Comparison of ENCODE assay signal across 8 mouse cellular contexts in genomic region chr5:75978374-75979100, GRCm38 (mm10). TPM values are rescaled to one million over a fixed set of nuclear protein-coding genes. Genes with fewer than 3 reads are reported as not detected.
A peak's percentile ranks its signal among the peaks of the same experiment; 100 is the strongest.
DNase-seq lines count a peak whose midpoint lies in the region; ATAC-seq and TF ChIP-seq lines count a peak whose summit lies in the region.

Gene Kdr (minus strand): TSS chr5:75978458.

- peak; percentile 67; the same call in 1 of the 2 replicates for ATAC-seq in embryonic facial prominence, embryonic 13.5 days (ENCODE audit: insufficient number of reproducible peaks, insufficient read depth, low FRiP score, low TSS enrichment, low read depth)
- peak; percentile 93 for ATAC-seq in heart, embryonic 12.5 days (ENCODE audit: insufficient number of reproducible peaks, low FRiP score)
- ATAC-seq in liver, embryonic 12.5 days, result peak; percentile 52
- ATAC-seq in midbrain, postnatal 0 days (ENCODE audit: low FRiP score), result peak; percentile 75

- 0 out of 2 replicates have a peak within 1 kb of the TSS, but pooled peaks have one; percentile 11 for H3K27ac ChIP-seq in embryonic facial prominence, embryonic 13.5 days
- peak within 1 kb of the TSS; percentile 80 for H3K27ac ChIP-seq in heart, embryonic 12.5 days (ENCODE audit: poor library complexity, severe bottlenecking)
- 0 out of 2 replicates have a peak within 1 kb of the TSS, but pooled peaks have one; percentile 37 for H3K27ac ChIP-seq in liver, embryonic 12.5 days
- no peak within 1 kb of the TSS for H3K27ac ChIP-seq in midbrain, postnatal 0 days (ENCODE audit: low read depth, low read length)
- H3K27ac ChIP-seq in testis, adult 2 months (ENCODE audit: control insufficient read depth, insufficient read depth, low read depth, low read length), result 0 out of 2 replicates have a peak within 1 kb of the TSS, but pooled peaks have one; percentile 3

- peak within 1 kb of the TSS; percentile 98 for H3K4me2 ChIP-seq in embryonic facial prominence, embryonic 13.5 days
- peak within 1 kb of the TSS; percentile 91 for H3K4me2 ChIP-seq in heart, embryonic 12.5 days
- peak within 1 kb of the TSS; percentile 76 for H3K4me2 ChIP-seq in liver, embryonic 12.5 days
- H3K4me2 ChIP-seq in midbrain, postnatal 0 days (ENCODE audit: low read depth, low read length, poor library complexity, severe bottlenecking), result peak within 1 kb of the TSS; percentile 99

- peak within 1 kb of the TSS; percentile 76 for H3K9ac ChIP-seq in embryonic facial prominence, embryonic 13.5 days
- H3K9ac ChIP-seq in heart, embryonic 12.5 days, result peak within 1 kb of the TSS; percentile 80
- H3K9ac ChIP-seq in liver, embryonic 12.5 days, result peak within 1 kb of the TSS; percentile 59
- H3K9ac ChIP-seq in midbrain, postnatal 0 days (replicated peaks; ENCODE audit: low read length, poor library complexity, severe bottlenecking), result peak within 1 kb of the TSS; percentile 55

- peak; percentile 2 to 10 for DNase-seq in cerebellum, adult 18-20 months
- no peak for DNase-seq in cerebellum, adult 9-10 months
- peak; percentile 67 for DNase-seq in kidney, adult 9 months
- DNase-seq in midbrain, postnatal 0 days (ENCODE audit: low spot score), result peak; percentile 60

- H3K36me3 ChIP-seq in embryonic facial prominence, embryonic 13.5 days, result no peaks in the 10 kb centered on the region
- no peaks in the 10 kb centered on the region for H3K36me3 ChIP-seq in heart, embryonic 12.5 days
- no peaks in the 10 kb centered on the region for H3K36me3 ChIP-seq in liver, embryonic 12.5 days
- H3K36me3 ChIP-seq in midbrain, postnatal 0 days (ENCODE audit: insufficient read depth, low read length), result no peaks in the 10 kb centered on the region
- no peaks in the 10 kb centered on the region for H3K36me3 ChIP-seq in testis, adult 2 months (ENCODE audit: control insufficient read depth, insufficient read depth, low read length)

- peaks cover 18% of the 10 kb centered on the region for H3K4me1 ChIP-seq in embryonic facial prominence, embryonic 13.5 days
- H3K4me1 ChIP-seq in heart, embryonic 12.5 days (replicated peaks), result peaks cover 12% of the 10 kb centered on the region
- H3K4me1 ChIP-seq in liver, embryonic 12.5 days, result peaks cover 18% of the 10 kb centered on the region
- H3K4me1 ChIP-seq in midbrain, postnatal 0 days (ENCODE audit: insufficient read depth, low read length), result peaks cover 6% of the 10 kb centered on the region; the same call in 1 of the 2 replicates
- H3K4me1 ChIP-seq in testis, adult 2 months (ENCODE audit: control insufficient read depth, insufficient read depth, low read length), result no peaks in the 10 kb centered on the region

- peak; percentile 11; the same call in 1 of the 2 replicates for TF ChIP-seq CTCF in midbrain, postnatal 0 days (IDR thresholded peaks at IDR 0.05)
- TF ChIP-seq CTCF in testis, adult 2 months (IDR thresholded peaks at IDR 0.05; ENCODE audit: control insufficient read depth, insufficient read depth, insufficient replicate concordance, low read depth, low read length), result no peak

- WGBS in embryonic facial prominence, embryonic 13.5 days, result under 1% methylated on average over 37 of the region's 37 CpGs
- WGBS in heart, embryonic 12.5 days, result under 1% methylated on average over 36 of the region's 37 CpGs
- 2% methylated on average over 37 of the region's 37 CpGs for WGBS in liver, embryonic 12.5 days (ENCODE audit: insufficient replicate concordance)
- 2% methylated on average over 36 of the region's 37 CpGs for WGBS in midbrain, postnatal 0 days

- H3K9me3 ChIP-seq in embryonic facial prominence, embryonic 13.5 days, result no peaks in the 10 kb centered on the region
- H3K9me3 ChIP-seq in heart, embryonic 12.5 days (replicated peaks), result 0 out of 2 replicates have a peak, but pooled peaks cover 3% of the 10 kb centered on the region
- no peaks in the 10 kb centered on the region for H3K9me3 ChIP-seq in liver, embryonic 12.5 days (replicated peaks)
- no peaks in the 10 kb centered on the region for H3K9me3 ChIP-seq in midbrain, postnatal 0 days (ENCODE audit: low read length)

- peak within 1 kb of the TSS; percentile 65 for H3K4me3 ChIP-seq in embryonic facial prominence, embryonic 13.5 days
- H3K4me3 ChIP-seq in heart, embryonic 12.5 days, result peak within 1 kb of the TSS; percentile 71
- peak within 1 kb of the TSS; percentile 60 for H3K4me3 ChIP-seq in liver, embryonic 12.5 days
- peak within 1 kb of the TSS; percentile 63 for H3K4me3 ChIP-seq in midbrain, postnatal 0 days (ENCODE audit: low read depth, low read length)
- H3K4me3 ChIP-seq in testis, adult 2 months (ENCODE audit: control insufficient read depth, low read depth, low read length), result peak within 1 kb of the TSS; percentile 66

- TF ChIP-seq POLR2A in testis, adult 2 months (IDR thresholded peaks at IDR 0.05; ENCODE audit: control insufficient read depth, low read depth, low read length), result no peak

- peaks cover 74% of the 10 kb centered on the region for H3K27me3 ChIP-seq in embryonic facial prominence, embryonic 13.5 days
- H3K27me3 ChIP-seq in heart, embryonic 12.5 days (replicated peaks), result peaks cover 15% of the 10 kb centered on the region
- H3K27me3 ChIP-seq in liver, embryonic 12.5 days (replicated peaks), result peaks cover 82% of the 10 kb centered on the region
- H3K27me3 ChIP-seq in midbrain, postnatal 0 days (ENCODE audit: insufficient read depth, low read length), result peaks cover 31% of the 10 kb centered on the region
- no peaks in the 10 kb centered on the region for H3K27me3 ChIP-seq in testis, adult 2 months (ENCODE audit: control insufficient read depth, insufficient read depth, low read length)

RNA-seq across cellular contexts. Expression of gene Kdr, which starts in this region (rescaled TPM):
- 20.6 and 23.3 TPM in 2 replicates for polyA plus RNA-seq in embryonic facial prominence, embryonic 13.5 days (2015; fragmentation: Nextera tagmentation; extraction: Ambion mirVana)
- polyA plus RNA-seq in heart, embryonic 12.5 days (2016; fragmentation: Nextera tagmentation; extraction: Ambion mirVana), result 48.0 and 48.6 TPM in 2 replicates
- 16.7 and 18.6 TPM in 2 replicates for polyA plus RNA-seq in liver, embryonic 12.5 days (2016; fragmentation: Nextera tagmentation; extraction: Ambion mirVana)
- 19.1 and 24.7 TPM in 2 replicates for total RNA-seq in midbrain, postnatal 0 days (2014; rRNA removed)
- polyA plus RNA-seq in midbrain, postnatal 0 days (2015; fragmentation: Nextera tagmentation; extraction: Ambion mirVana), result 11.6 and 12.5 TPM in 2 replicates
- 1.2 and 1.3 TPM in 2 replicates for polyA plus RNA-seq in testis, adult 2 months (2012; rRNA removed)
